Mouse (Mus musculus) kidney, postnatal 4 days (tissue): Measurements from ENCODE around the gene Nckap5l.
"Not testable (repeated sequence)": the region's sequence is repeated elsewhere in the genome, so short reads cannot be mapped to it uniquely, and the experiment has no call there.

Source experiments
- DNase-seq, 2 experiments: peaks; one replicate each; pipeline ENCODE4 v3.0.0; 2021; ENCODE audit warnings: mixed read lengths in 2 of 2

Gene Nckap5l

DNA sequence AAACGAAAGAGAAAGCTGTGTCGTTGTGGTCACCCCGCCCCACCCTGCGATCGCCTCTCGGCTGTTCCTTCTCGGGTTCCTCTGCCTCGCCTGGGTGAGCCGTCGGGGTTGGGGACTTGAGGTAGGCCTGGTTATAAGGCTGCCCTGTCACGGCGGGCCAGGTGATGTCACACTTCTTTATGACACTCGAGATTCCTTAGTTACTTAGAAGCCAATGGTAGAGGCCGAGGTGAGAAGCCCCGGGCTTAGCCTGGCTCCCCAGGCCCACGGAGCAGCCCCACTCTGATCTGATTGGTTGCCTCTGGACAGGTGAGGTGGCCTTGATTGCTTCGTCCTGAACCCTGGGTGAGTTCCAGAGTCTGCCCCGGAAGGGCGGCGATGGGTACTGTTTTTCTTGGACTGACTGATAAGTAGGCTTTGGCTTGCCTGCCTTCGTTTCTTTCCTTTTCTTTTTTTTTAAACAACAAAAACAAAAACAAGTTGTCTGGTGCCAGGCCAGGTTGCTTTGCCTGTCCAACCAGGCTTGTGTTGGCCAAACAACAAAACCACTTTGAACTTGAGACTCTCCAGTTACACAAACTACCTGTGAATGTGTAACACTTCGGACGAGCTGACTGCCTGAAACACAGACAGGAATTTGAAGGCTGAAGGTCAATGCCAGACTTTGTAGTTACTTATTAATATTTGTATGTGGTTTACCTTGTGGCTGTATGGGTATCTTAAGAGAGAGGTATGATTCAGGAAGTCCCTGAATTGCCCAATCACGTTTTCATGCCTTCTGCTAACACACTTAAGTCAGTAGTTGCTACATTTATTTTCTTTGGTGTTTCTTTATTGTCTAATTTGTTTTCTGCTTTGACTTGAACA is 63.9 kb downstream of the Nckap5l start:
- no peak for DNase-seq

GRCm38 (mm10) chr15:99392486-99393385 is 64.8 kb downstream of the Nckap5l start, which contains the start of gene Tmbim6:
Gene Tmbim6, plus strand, starts transcription at chr15:99392882.
- peak; percentile 98 to 99 for DNase-seq

DNA sequence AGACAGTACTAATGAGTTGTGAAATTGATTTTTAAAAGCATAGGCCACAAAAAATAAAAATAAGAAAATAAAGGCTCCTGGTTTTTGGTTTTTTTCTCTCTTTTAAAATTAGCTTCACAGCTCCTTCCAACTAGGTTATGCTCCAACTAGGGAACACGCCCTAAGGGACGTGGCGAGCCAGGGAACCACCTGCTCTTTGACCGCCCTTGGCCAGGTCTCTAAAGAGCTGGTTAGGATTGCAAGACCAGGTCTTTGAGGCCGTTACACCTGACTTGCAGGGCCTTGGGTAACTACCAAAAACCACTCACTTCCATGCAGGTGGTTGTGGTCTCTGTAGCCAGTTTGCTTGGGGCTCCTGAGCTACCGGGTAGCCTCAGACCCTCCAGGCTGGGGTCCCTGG is 65.6 kb downstream of the Nckap5l start:
- DNase-seq, result peak in 1 of 2 experiments; percentile 52

DNA sequence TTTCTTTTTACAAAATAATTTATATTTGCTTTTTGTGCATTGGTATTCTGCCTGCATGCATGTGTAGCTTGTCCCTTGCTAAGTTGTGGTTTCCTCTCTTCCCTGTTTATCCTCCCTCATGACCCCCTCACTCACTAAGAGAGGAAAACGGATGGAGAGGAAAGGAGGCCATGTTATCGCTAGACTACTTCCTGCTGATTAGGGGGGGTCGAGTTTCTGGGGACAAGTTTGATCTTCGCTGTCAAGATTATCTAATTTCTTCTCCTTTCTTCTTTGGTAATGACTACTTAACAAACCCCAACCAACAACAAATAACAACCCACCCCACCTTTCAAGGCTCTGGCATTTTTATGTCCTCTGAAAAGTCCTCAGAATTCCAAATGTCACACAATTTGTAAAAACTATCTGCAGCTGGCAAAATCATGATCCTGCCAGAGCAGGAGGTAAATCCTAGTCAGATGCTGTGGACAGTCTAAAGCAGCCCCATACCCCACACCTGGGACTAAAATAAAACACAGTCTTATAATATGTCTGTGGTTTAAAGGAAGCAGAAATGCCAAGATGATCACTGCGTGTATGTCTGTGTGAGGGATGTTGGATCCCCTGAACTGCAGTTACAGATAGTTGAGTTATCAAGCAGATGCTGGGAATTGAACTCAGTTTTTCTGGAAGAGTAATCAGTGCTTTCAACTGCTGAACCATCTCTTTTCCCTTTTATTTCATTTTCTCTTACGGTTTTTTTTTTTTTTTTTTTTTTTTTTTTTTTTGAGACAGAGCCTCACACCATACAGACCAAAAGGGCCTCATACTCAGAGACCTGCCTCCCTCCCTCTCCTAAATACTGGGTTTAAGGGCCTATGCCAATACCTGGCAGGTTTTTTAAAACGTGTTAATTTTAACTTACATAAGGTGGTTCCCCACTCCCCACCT is 66.8 kb downstream of the Nckap5l start:
- DNase-seq, result no peak

GRCm38 (mm10) chr15:99387976-99388375 is 69.6 kb downstream of the Nckap5l start:
- DNase-seq, result no peak

DNA sequence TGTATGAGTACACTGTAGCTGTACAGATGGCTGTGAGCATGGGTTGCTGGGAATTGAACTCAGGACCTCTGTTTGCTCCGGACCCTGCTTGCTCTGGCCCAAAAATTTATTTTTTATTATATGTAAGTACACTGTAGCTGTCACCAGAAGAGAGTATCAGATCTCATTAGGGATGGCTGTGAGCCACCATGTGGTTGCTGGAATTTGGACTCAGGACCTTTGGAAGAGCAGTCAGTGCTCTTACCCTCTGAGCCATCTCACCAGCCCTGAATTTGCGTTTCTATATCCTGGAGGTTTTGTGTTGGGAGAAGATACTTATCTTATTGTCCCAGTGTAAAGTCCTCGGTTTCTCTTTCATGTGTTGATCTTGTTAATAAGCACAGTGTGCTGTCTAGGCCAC is 70.8 kb downstream of the Nckap5l start:
- no peak for DNase-seq

- not testable (repeated sequence) for DNase-seq
Measured at GRCm38 (mm10) chr15:99386110-99386509, 71.4 kb downstream of the Nckap5l start.

DNA sequence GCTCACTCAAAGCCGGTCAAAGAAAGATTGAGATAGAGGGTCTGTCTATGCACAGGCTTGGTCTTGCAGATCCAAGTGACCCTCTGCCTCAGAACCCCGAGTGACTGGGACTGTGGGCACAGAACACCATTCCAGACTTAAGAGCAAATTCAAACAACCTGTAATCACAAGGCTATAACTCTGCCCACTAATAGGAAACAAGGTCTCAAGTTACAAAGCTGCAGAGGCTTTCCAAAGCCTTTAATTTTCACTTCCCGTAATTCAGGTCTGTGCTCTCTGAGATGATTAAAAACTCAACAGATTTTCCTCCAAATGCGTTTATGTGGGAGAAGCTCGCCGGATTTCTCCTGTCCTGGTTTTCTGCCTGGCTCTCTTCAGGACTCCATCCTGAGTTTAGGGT is 73.5 kb downstream of the Nckap5l start:
- no peak for DNase-seq

- DNase-seq, result no peak
Measured at GRCm38 (mm10) chr15:99382893-99383292, 74.7 kb downstream of the Nckap5l start.

- DNase-seq, result no peak
Measured at GRCm38 (mm10) chr15:99376240-99376639, 81.3 kb downstream of the Nckap5l start.

DNA sequence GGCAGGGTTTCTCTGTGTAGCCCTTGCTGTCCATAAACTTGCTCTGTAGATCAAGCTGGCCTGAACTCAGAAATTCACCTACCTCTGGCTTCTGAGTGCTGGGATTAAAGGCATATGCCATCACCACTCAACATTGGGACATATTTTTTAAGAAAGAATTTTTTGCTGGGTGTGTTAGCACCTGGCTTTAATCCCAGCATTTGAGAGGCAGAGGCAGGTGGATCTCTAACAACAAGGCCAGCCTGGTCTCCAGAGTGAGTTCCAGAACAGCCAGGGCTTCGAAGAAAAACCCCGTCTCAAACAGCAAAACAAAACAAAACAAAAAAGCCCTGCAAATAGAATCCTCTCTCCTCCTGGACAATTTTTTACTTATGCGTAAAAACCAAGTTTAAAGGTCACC is 82.0 kb downstream of the Nckap5l start:
- no peak for DNase-seq

DNA sequence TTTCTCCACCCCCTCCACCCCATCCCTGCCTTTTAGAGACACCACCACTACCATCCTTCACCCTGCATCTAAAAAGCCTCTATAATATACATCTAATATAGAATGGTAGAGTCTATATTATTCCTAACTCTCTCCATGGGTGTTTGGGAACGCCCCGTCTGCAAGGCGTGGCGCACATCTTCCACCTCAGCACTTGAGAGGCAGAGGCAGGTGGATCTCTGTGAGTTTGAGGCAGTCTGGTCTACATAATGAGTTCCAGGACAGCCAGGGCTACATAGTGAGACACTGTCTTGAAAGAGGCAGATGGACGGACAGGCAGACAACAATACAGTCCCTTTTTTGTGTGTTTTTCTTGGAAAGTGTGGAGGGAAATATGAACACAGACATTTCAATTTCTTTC is 82.5 kb downstream of the Nckap5l start:
- DNase-seq, result no peak

DNA sequence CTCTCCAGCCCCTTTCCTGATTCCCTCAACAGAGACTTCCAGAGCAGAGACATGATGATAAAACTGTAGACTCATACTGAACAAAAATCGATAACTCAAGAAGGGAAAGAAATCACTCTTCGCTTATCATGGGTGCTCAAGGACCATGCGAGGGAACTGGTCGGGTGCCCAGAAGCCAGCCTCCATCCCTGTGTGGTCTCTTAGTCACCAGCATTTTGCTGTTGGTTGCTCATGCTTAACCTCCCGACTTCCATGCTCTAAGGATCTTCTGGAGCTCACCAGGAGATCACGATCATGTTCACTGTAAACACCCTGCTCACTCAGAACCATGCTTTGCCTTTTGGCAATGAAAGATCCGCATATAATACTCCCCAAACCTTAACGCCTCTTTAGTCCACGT is 84.8 kb downstream of the Nckap5l start:
- no peak for DNase-seq
